Mouse (Mus musculus): ENCODE measurements around the gene Hist1h3d. TPM values are rescaled to one million over a fixed set of nuclear protein-coding genes. Genes with fewer than 3 reads are reported as not detected.
A peak's percentile ranks its signal among the peaks of the same experiment; 100 is the strongest.
"Not testable (repeated sequence)": the region's sequence is repeated elsewhere in the genome, so short reads cannot be mapped to it uniquely, and the experiment has no call there.

The Hist1h3d gene
- polyA plus RNA-seq, 1 experiment from 2014 or later: 4.8 TPM

- H3K36me3 ChIP-seq: no peaks in the 10 kb centered on the region
- H3K9me3 ChIP-seq: no peaks in the 10 kb centered on the region
- WGBS: 93% methylated on average over 7 of the region's 7 CpGs
Measured at GRCm38 (mm10) chr13:23591206-23591605, 15.6 kb downstream of the Hist1h3d start.

GRCm38 (mm10) chr13:23591886-23592285 is 16.3 kb downstream of the Hist1h3d start:
- DNase-seq (ENCODE audit: low spot score); H3K36me3 ChIP-seq; H3K4me1 ChIP-seq (replicated peaks); H3K9me3 ChIP-seq; H3K27ac ChIP-seq; H3K4me3 ChIP-seq; H3K27me3 ChIP-seq (ENCODE audit: insufficient read depth, poor library complexity, severe bottlenecking): not testable (repeated sequence)
- 89% methylated on average over 7 of the region's 7 CpGs for WGBS

More at GRCm38 (mm10) chr13:23591206-23591605, 15.6 kb downstream of the Hist1h3d start:
- peaks cover 12% of the 10 kb centered on the region for H3K4me1 ChIP-seq (replicated peaks)
- H3K27me3 ChIP-seq (ENCODE audit: insufficient read depth, poor library complexity, severe bottlenecking): no peaks in the 10 kb centered on the region
- H3K4me3 ChIP-seq: no peak overlapping the region
- DNase-seq (ENCODE audit: low spot score): no peak
- H3K27ac ChIP-seq: no peak overlapping the region

- Histone ChIP-seq H3K9me3 (no peaks in the 10 kb centered on the region), H3K36me3 (no peaks in the 10 kb centered on the region), H3K27me3 (ENCODE audit: insufficient read depth, poor library complexity, severe bottlenecking) (no peaks in the 10 kb centered on the region), H3K4me3 (no peak overlapping the region), H3K27ac (no peak overlapping the region), H3K4me1 (replicated peaks) (0 out of 2 replicates have a peak, but pooled peaks cover 5% of the 10 kb centered on the region)
- 86% methylated on average over 7 of the region's 7 CpGs for WGBS
- DNase-seq (ENCODE audit: low spot score): no peak
Measured at GRCm38 (mm10) chr13:23592614-23593013, 17.1 kb downstream of the Hist1h3d start.

GRCm38 (mm10) chr13:23593051-23593770 is 17.6 kb downstream of the Hist1h3d start:
- no peak for DNase-seq (ENCODE audit: low spot score)
- 83% methylated on average over 5 of the region's 5 CpGs for WGBS
- Histone ChIP-seq H3K27me3 (ENCODE audit: insufficient read depth, poor library complexity, severe bottlenecking) (no peaks in the 10 kb centered on the region), H3K27ac (no peak overlapping the region; the same call in 1 of the 2 replicates), H3K4me3 (no peak overlapping the region), H3K36me3 (no peaks in the 10 kb centered on the region), H3K9me3 (no peaks in the 10 kb centered on the region), H3K4me1 (replicated peaks) (0 out of 2 replicates have a peak, but pooled peaks cover 5% of the 10 kb centered on the region)

GRCm38 (mm10) chr13:23595185-23595584 is 19.6 kb downstream of the Hist1h3d start:
- 75% methylated on average over 2 of the region's 2 CpGs for WGBS
- no peak for DNase-seq (ENCODE audit: low spot score)
- no peaks in the 10 kb centered on the region for H3K36me3 ChIP-seq
- H3K4me3 ChIP-seq: no peak overlapping the region
- H3K27ac ChIP-seq: no peak overlapping the region; the same call in 1 of the 2 replicates
- no peaks in the 10 kb centered on the region for H3K27me3 ChIP-seq (ENCODE audit: insufficient read depth, poor library complexity, severe bottlenecking)
- 0 out of 2 replicates have a peak, but pooled peaks cover 5% of the 10 kb centered on the region for H3K4me1 ChIP-seq (replicated peaks)
- H3K9me3 ChIP-seq: no peaks in the 10 kb centered on the region

GRCm38 (mm10) chr13:23595622-23596372 is 20.2 kb downstream of the Hist1h3d start:
- no peak for DNase-seq (ENCODE audit: low spot score)
- no peaks in the 10 kb centered on the region for H3K27me3 ChIP-seq (ENCODE audit: insufficient read depth, poor library complexity, severe bottlenecking)
- no peaks in the 10 kb centered on the region for H3K9me3 ChIP-seq
- H3K4me3 ChIP-seq: no peak overlapping the region
- 89% methylated on average over 7 of the region's 7 CpGs for WGBS
- no peaks in the 10 kb centered on the region for H3K36me3 ChIP-seq
- 0 out of 2 replicates have a peak, but pooled peaks cover 5% of the 10 kb centered on the region for H3K4me1 ChIP-seq (replicated peaks)
- H3K27ac ChIP-seq: no peak overlapping the region; the same call in 1 of the 2 replicates

- H3K9me3 ChIP-seq: no peaks in the 10 kb centered on the region
- H3K27me3 ChIP-seq (ENCODE audit: insufficient read depth, poor library complexity, severe bottlenecking): no peaks in the 10 kb centered on the region
- no peaks in the 10 kb centered on the region for H3K36me3 ChIP-seq
- DNase-seq (ENCODE audit: low spot score): peak; percentile 69
- no peak overlapping the region for H3K4me3 ChIP-seq
- no peak overlapping the region for H3K27ac ChIP-seq
- WGBS: 8% methylated on average over 9 of the region's 9 CpGs
- 0 out of 2 replicates have a peak, but pooled peaks cover 3% of the 10 kb centered on the region for H3K4me1 ChIP-seq (replicated peaks)
Measured at GRCm38 (mm10) chr13:23597957-23598356, 22.4 kb downstream of the Hist1h3d start.

- no peaks in the 10 kb centered on the region for H3K4me1 ChIP-seq (replicated peaks)
Measured at GRCm38 (mm10) chr13:23603182-23603699, 27.7 kb downstream of the Hist1h3d start.

GRCm38 (mm10) chr13:23604452-23604851 is 28.9 kb downstream of the Hist1h3d start:
- H3K27ac ChIP-seq: no peak overlapping the region
- H3K36me3 ChIP-seq: no peaks in the 10 kb centered on the region
- no peaks in the 10 kb centered on the region for H3K4me1 ChIP-seq (replicated peaks)
- no peak overlapping the region for H3K4me3 ChIP-seq
- H3K9me3 ChIP-seq: no peaks in the 10 kb centered on the region
- no peaks in the 10 kb centered on the region for H3K27me3 ChIP-seq (ENCODE audit: insufficient read depth, poor library complexity, severe bottlenecking)
- 93% methylated on average over 3 of the region's 3 CpGs for WGBS
- DNase-seq (ENCODE audit: low spot score): no peak

More at GRCm38 (mm10) chr13:23603182-23603699, 27.7 kb downstream of the Hist1h3d start:
- H3K27me3 ChIP-seq (ENCODE audit: insufficient read depth, poor library complexity, severe bottlenecking): no peaks in the 10 kb centered on the region
- H3K27ac ChIP-seq: no peak overlapping the region
- no peaks in the 10 kb centered on the region for H3K36me3 ChIP-seq
- H3K4me3 ChIP-seq: no peak overlapping the region
- WGBS: 86% methylated on average over 7 of the region's 7 CpGs
- DNase-seq (ENCODE audit: low spot score): no peak
- H3K9me3 ChIP-seq: no peaks in the 10 kb centered on the region

- no peak overlapping the region for H3K4me3 ChIP-seq
- no peak overlapping the region for H3K27ac ChIP-seq
- WGBS: 88% methylated on average over 3 of the region's 3 CpGs
- no peaks in the 10 kb centered on the region for H3K36me3 ChIP-seq
- H3K27me3 ChIP-seq (ENCODE audit: insufficient read depth, poor library complexity, severe bottlenecking): no peaks in the 10 kb centered on the region
- no peaks in the 10 kb centered on the region for H3K4me1 ChIP-seq (replicated peaks)
- no peaks in the 10 kb centered on the region for H3K9me3 ChIP-seq
- no peak for DNase-seq (ENCODE audit: low spot score)
Measured at GRCm38 (mm10) chr13:23605052-23605451, 29.5 kb downstream of the Hist1h3d start.

GRCm38 (mm10) chr13:23609209-23609608 is 33.6 kb downstream of the Hist1h3d start:
- Histone ChIP-seq H3K36me3 (no peaks in the 10 kb centered on the region), H3K27ac (no peak overlapping the region), H3K9me3 (no peaks in the 10 kb centered on the region), H3K4me3 (no peak overlapping the region), H3K27me3 (ENCODE audit: insufficient read depth, poor library complexity, severe bottlenecking) (no peaks in the 10 kb centered on the region), H3K4me1 (replicated peaks) (no peaks in the 10 kb centered on the region)
- DNase-seq (ENCODE audit: low spot score): no peak
- 90% methylated on average over 4 of the region's 4 CpGs for WGBS

GRCm38 (mm10) chr13:23609844-23610243 is 34.3 kb downstream of the Hist1h3d start:
- Histone ChIP-seq H3K36me3 (no peaks in the 10 kb centered on the region), H3K27ac (no peak overlapping the region), H3K9me3 (no peaks in the 10 kb centered on the region), H3K4me1 (replicated peaks) (no peaks in the 10 kb centered on the region), H3K27me3 (ENCODE audit: insufficient read depth, poor library complexity, severe bottlenecking) (no peaks in the 10 kb centered on the region), H3K4me3 (no peak overlapping the region)
- DNase-seq (ENCODE audit: low spot score): no peak

- no peak for DNase-seq (ENCODE audit: low spot score)
- H3K4me3 ChIP-seq: no peak overlapping the region
- no peak overlapping the region for H3K27ac ChIP-seq
- no peaks in the 10 kb centered on the region for H3K36me3 ChIP-seq
- no peaks in the 10 kb centered on the region for H3K4me1 ChIP-seq (replicated peaks)
- H3K27me3 ChIP-seq (ENCODE audit: insufficient read depth, poor library complexity, severe bottlenecking): no peaks in the 10 kb centered on the region
- 78% methylated on average over 2 of the region's 2 CpGs for WGBS
- no peaks in the 10 kb centered on the region for H3K9me3 ChIP-seq
Measured at GRCm38 (mm10) chr13:23610393-23610792, 34.8 kb downstream of the Hist1h3d start.
